Mouse (Mus musculus) urinary bladder, postnatal 36 days (tissue): ENCODE results near the gene Pkd2.
A peak's percentile ranks its signal among the peaks of the same experiment; 100 is the strongest.
"Not testable (repeated sequence)": the region's sequence is repeated elsewhere in the genome, so short reads cannot be mapped to it uniquely, and the experiment has no call there.

Source experiments
- DNase-seq, 2 experiments: peaks; one replicate each; pipeline ENCODE4 v3.0.0; 2022; ENCODE audit warnings: low spot score in 2 of 2, mixed read lengths in 1 of 2

The Pkd2 gene

DNA sequence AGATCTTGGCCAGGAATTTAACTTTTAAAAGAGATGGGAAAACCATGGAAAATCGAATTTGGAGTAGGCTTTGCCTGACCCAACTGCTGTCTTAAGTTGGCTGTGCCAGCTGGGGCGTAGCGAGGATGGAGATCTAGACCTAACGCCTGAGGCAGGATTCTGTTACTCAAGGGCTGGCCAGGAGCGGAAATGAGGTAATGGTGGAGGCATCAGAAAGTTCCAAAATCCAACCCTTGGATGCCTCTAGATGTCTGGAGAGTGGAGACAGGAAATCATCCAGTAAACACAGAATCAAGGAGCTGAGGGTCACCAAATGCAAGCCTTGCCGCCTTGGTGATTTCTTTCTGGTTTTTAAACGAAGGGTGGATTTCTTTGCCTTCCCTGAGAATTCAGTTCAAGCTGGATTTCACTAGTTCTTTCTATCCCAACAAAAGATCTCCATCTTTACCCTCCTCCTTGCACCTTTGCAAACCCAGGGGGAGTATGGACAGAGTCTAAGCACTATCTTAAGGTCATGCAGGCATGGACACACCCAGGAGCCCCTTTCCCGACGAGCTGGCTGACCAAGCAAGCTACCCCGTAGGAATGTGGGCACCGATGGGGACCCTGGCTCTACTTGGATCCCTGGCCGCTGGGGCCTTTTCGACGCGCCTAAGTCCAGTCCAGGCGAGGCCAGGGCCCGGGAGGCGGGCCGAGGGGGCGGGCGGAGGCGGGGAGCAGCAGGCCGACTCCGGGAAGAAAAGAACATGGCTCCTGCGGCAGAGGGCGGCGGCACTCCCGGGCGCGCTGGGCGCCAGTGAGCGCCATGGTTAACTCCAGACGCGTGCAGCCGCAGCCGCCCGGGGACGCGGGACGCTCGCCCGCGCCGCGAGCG is at the start of gene Pkd2:
Pkd2 (plus strand) TSS at position 619 of the 874 bp plus-strand sequence.
- DNase-seq = peak; percentile 70 to 80

GRCm38 (mm10) chr5:104415999-104416398 is 43.3 kb upstream of the Pkd2 start:
- no peak for DNase-seq

DNA sequence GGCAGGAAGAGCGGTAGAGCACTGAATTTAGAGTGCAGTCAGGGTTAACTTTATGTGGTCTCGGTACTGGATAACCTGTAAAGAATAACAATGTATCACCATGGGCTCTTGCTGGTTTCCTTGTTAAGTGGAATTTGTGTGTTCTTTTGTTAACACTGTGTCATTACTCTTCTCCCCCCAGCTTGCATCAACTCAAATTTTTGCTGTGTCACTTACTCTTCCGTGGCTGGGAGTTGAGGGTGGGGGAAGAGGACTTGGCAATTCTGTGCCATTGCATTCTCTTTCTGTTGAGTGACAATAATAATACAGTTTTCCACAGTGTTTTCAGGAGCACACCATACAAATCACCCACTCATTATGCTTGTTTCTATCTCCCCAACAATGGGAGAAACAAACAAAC is 42.2 kb upstream of the Pkd2 start:
- no peak for DNase-seq

- DNase-seq = no peak
Observed at GRCm38 (mm10) chr5:104417721-104418120, 41.5 kb upstream of the Pkd2 start.

GRCm38 (mm10) chr5:104422039-104422438 is 37.2 kb upstream of the Pkd2 start:
- no peak for DNase-seq

DNA sequence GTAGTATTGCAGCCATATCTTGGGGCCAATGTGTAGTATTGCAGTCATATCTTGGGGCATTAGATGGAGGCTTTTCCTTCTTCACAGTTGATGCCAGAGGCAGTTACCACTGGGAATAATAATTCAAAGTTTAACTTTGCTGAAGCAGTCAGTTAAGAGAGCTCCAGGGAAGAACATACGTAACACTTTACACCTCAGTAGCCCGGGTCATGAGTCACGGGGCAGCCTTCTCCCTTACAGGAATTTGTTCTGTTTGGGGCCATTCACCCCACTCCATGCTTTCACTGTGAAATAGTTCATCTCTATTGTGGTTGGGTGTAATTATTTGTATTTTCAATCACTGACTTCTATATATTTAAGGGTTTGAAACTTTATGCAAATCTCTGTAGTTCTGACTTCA is 35.4 kb upstream of the Pkd2 start:
- DNase-seq = no peak

GRCm38 (mm10) chr5:104425949-104426348 is 33.3 kb upstream of the Pkd2 start:
- no peak for DNase-seq

- DNase-seq = no peak
Observed at GRCm38 (mm10) chr5:104432886-104433285, 26.4 kb upstream of the Pkd2 start.

DNA sequence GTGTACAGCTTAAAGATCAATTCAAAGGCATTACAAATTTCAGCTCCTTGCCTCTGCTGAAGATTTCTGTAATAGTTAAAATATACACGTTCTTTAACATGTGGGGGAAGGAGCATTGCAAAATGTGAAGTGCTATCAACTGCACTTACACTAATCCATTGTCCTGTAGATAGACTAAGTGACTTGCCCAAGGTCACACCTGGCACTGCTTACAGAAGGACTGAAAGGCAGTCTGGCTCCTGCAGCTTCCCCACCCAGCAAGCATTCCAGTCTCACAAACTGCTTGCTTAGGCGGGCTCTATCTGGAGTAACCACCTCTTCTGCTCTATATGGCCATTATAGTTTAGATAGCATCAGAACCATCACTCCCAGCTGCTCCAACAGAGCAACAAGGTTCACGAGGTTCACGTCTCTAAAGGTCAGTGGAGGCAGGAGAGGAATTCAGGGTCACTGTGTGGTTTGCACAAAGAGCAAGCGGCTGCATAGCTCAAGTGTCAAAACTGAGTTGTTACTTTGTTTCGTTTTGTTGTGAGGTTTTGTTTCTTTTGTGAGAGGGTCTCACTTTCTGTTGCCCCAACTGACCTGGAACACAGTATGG is 25.2 kb upstream of the Pkd2 start:
- no peak for DNase-seq

DNA sequence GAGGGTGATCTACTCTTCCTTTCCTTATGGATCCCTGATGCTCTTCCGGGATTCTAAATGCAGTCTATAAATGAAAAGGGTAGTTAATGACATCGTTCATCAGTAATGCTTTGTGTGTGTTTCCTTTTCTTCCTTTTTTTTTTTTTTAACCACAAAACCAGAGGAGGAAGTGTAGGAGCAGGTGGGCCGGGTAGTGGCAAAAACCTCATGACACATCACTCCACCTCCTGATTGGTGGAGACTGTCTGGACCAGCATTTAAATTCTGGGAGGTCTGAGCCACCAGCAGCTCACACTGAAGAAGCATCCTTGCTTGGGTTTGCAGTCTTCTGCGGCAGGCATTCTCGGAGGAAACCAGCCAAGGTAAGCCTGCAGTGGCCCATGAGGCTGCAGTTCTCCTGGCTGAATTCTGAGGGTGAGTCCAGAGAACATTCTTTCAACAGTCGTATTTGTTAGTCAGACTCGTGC is 24.4 kb upstream of the Pkd2 start, which contains the start of gene Spp1:
Spp1 (plus strand) TSS at position 284 of the 467 bp plus-strand sequence.
- no peak for DNase-seq

GRCm38 (mm10) chr5:104436406-104437076 is 22.7 kb upstream of the Pkd2 start:
- no peak for DNase-seq

- DNase-seq = no peak
Observed at GRCm38 (mm10) chr5:104442396-104442795, 16.9 kb upstream of the Pkd2 start.

DNA sequence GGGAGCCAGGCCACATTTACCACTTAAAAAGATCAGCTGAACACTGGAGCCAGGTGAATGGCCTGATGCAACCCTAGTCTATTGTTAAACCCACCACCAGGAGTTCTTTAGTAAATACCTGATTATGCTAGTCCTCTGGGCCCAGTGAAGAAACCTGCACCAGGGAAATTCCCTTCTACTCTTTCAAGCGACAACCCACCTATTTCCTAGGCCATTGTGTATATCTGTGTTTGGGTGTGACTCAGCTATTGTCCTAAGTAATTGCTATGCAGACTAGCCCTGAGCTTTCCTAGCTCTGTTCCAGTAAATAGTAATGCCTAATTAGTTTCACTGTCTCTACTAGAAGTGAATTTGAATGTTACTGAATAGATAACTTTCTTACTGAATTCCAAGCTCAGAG is 16.4 kb upstream of the Pkd2 start:
- no peak for DNase-seq

GRCm38 (mm10) chr5:104446156-104446555 is 13.1 kb upstream of the Pkd2 start:
- peak in 1 of 2 experiments; percentile 32 for DNase-seq

- DNase-seq = not testable (repeated sequence)
Observed at GRCm38 (mm10) chr5:104448346-104448745, 10.9 kb upstream of the Pkd2 start.

- DNase-seq = no peak
Observed at GRCm38 (mm10) chr5:104449491-104449890, 9.8 kb upstream of the Pkd2 start.

DNA sequence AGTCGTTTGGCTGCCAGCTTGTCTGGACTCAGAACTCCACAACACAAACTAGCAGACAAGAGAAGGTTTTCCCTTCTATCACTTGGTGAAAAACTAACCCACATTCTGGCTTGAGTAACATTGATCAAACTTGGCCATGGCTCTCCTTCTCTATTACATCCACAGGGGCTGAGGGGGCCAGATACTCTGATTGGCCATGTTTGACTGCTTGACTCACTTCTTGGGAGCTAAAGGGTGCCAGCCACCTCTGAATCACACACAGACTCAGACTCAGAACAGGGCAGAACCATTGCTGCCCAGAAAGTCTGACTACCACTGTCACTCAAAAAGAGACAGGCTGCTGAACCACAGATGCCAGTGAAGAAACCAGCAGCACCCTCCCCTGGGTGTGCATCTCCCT is 6.2 kb upstream of the Pkd2 start:
- no peak for DNase-seq

GRCm38 (mm10) chr5:104454564-104454963 is 4.7 kb upstream of the Pkd2 start:
- no peak for DNase-seq

GRCm38 (mm10) chr5:104459706-104460455 is 631 bp downstream of the Pkd2 start:
- DNase-seq = peak; percentile 23 to 40

GRCm38 (mm10) chr5:104460456-104460838 is 1.2 kb downstream of the Pkd2 start:
- DNase-seq = no peak

- no peak for DNase-seq
Observed at GRCm38 (mm10) chr5:104460856-104461255, 1.6 kb downstream of the Pkd2 start.

- DNase-seq = no peak
Observed at GRCm38 (mm10) chr5:104465279-104465678, 6.0 kb downstream of the Pkd2 start.
